Mouse (Mus musculus): ENCODE measurements around the gene Sfmbt2.

- no peak for TF ChIP-seq POLR2A (IDR thresholded peaks at IDR 0.05; ENCODE audit: insufficient read length, low read depth)
- TF ChIP-seq CEBPB (IDR thresholded peaks at IDR 0.05; ENCODE audit: insufficient read depth, poor library complexity, severe bottlenecking) = no peak
- no peak for TF ChIP-seq USF1 (IDR thresholded peaks at IDR 0.05; ENCODE audit: low read depth)
- no peak for TF ChIP-seq E2F4 (IDR thresholded peaks at IDR 0.05; ENCODE audit: insufficient read depth)
- TF ChIP-seq MAX (IDR thresholded peaks at IDR 0.05; ENCODE audit: low read depth) = no peak
- TF ChIP-seq MYOG (IDR thresholded peaks at IDR 0.05; ENCODE audit: control insufficient read depth in 1 of 3, insufficient read depth in 1 of 3, insufficient read length in 2 of 3, low read depth in 2 of 3) = no peak
- TF ChIP-seq MYOD1 (IDR thresholded peaks at IDR 0.05; ENCODE audit: control insufficient read depth in 1 of 3, insufficient read length in 2 of 3, low read depth in 2 of 3) = no peak
- no peak for TF ChIP-seq SRF (IDR thresholded peaks at IDR 0.05; ENCODE audit: control insufficient read depth, insufficient read length, low read depth)
- no peak for TF ChIP-seq TCF12 (IDR thresholded peaks at IDR 0.05; ENCODE audit: insufficient read depth, poor library complexity, severe bottlenecking)
- no peak for TF ChIP-seq POLR2AphosphoS2 (IDR thresholded peaks at IDR 0.05; ENCODE audit: insufficient read length, low read depth)
Measured at GRCm38 (mm10) chr2:10371899-10372298, 1.6 kb downstream of the Sfmbt2 start.

Data from myocyte (in vitro differentiated cells).